Mouse (Mus musculus) limb, embryonic 11.5 days (tissue): Measurements from ENCODE around the gene Gm17482. TPM values are rescaled to one million over a fixed set of nuclear protein-coding genes. Genes with fewer than 3 reads are reported as not detected.
"Not testable (repeated sequence)": the region's sequence is repeated elsewhere in the genome, so short reads cannot be mapped to it uniquely, and the experiment has no call there.

Source experiments
- ATAC-seq: fragments of 200-750 bp; cut with Nextera tagmentation; 2 replicates; pipeline ENCODE4 v1.8.0; 2017; ENCODE audit warnings: low read depth; ENCODE audit not compliant: insufficient number of reproducible peaks, low FRiP score, low TSS enrichment
- DNase-seq: peaks from one replicate; pipeline ENCODE4 v3.0.0-alpha.2; 2015; ENCODE audit warnings: low spot score
- H3K27ac ChIP-seq: fragments of 300-500 bp; sonication (generic); replicated peaks from 2 replicates; pipeline ENCODE4 v1.5.1; 2014; ENCODE audit warnings: low read depth, mild to moderate bottlenecking, low read length
- H3K27me3 ChIP-seq: fragments of 300-500 bp; sonication (generic); 2 replicates; pipeline ENCODE4 v1.6.1; 2014; ENCODE audit warnings: mild to moderate bottlenecking, low read length, mixed read lengths; ENCODE audit not compliant: control insufficient read depth, insufficient read depth
- H3K36me3 ChIP-seq: fragments of 300-500 bp; sonication (generic); 2 replicates; pipeline ENCODE4 v1.6.1; 2014; ENCODE audit warnings: mild to moderate bottlenecking, low read length, moderate library complexity, mixed read lengths; ENCODE audit not compliant: control insufficient read depth, insufficient read depth
- H3K4me1 ChIP-seq: fragments of 300-500 bp; sonication (generic); 2 replicates; pipeline ENCODE4 v1.6.1; 2014; ENCODE audit warnings: low read length, mixed read lengths; ENCODE audit not compliant: control insufficient read depth, insufficient read depth
- H3K4me2 ChIP-seq: fragments of 300-500 bp; sonication (generic); 2 replicates; pipeline ENCODE4 v1.6.1; 2014; ENCODE audit warnings: low read depth, mild to moderate bottlenecking, moderate library complexity; ENCODE audit not compliant: severe bottlenecking
- H3K4me3 ChIP-seq: fragments of 300-500 bp; sonication (generic); 2 replicates; pipeline ENCODE4 v1.5.1; 2014; ENCODE audit warnings: low read depth, low read length
- H3K9ac ChIP-seq: fragments of 300-500 bp; sonication (generic); 2 replicates; pipeline ENCODE4 v1.6.1; 2014; ENCODE audit warnings: mild to moderate bottlenecking, low read length
- H3K9me3 ChIP-seq: fragments of 300-500 bp; sonication (generic); 2 replicates; pipeline ENCODE4 v1.6.1; 2016; ENCODE audit warnings: low read length; ENCODE audit not compliant: control insufficient read depth
- WGBS: fragments of 180-500 bp; shearing (Covaris S2); extraction: QIAGEN DNeasy Blood & Tissue Kit; methylation state at CpG from one replicate; pipeline ENCODE4 v1.1.7; 2014; 5-methylcytosine and 5-hydroxymethylcytosine counted together
- polyA plus RNA-seq: library from polyadenylated mRNA; unstranded; fragments of >200 nt; fragmentation: Nextera tagmentation; extraction: Ambion mirVana; gene quantifications from 2 replicates; pipeline ENCODE4 v1.2.1, GENCODE M21; 2014

The Gm17482 gene
- polyA plus RNA-seq, 1 experiment from 2014 or later = not detected

DNA sequence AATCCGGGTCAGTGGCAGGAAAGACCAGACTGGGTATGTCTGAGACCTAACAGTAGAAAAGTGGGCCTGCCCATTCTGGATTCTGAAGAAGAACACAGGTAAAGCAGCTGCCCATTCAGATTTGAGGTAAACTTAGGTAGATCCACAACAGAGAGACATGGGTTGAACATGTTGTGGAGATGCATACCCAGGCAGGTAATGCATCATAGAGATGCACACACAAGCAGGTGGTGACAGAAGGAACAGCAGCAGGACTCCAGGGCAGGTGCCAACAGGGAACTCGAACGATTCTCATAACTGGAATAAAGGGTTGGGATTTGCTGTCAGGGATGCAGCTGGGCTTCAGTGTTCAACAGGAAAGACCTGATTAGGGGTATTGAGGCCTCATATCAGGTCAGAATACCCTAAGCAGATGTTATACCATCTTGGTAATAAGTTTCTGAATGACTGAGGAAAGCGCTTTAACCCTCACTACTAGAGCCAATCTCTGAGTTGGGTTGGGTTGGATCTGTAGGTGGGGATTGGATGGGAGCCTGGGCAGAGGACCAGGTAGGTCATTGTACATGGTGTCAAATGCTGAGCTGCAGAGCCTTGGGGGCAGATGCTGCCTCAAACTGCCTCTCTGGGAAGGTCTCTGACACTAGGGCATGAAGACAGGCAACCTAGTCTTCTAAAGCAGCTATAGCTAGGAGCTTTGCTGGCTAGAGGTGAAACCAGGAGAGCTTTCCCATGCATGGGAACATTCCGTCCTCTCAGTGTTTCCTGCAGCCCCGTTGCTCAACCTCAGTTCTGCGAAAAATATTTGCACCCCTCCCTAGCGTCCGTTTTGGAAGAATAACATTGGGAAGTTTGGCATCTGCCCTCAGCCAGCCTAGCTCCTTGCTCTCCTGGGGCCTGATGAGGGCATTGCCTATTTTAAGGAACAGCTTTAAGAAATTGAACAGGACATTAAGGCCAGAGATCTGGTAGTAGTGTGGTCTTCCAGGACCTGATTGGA lies 11.2 kb downstream of the Gm17482 start:
- WGBS = 82% methylated on average over 9 of the region's 9 CpGs
- DNase-seq = no peak
- no peaks in the 10 kb centered on the region for H3K9me3 ChIP-seq
- H3K4me3 ChIP-seq = no peak overlapping the region
- no peaks in the 10 kb centered on the region for H3K36me3 ChIP-seq
- no peak for ATAC-seq
- no peaks in the 10 kb centered on the region for H3K4me1 ChIP-seq
- H3K27me3 ChIP-seq = no peaks in the 10 kb centered on the region
- no peak overlapping the region for H3K9ac ChIP-seq
- H3K27ac ChIP-seq = no peak overlapping the region
- no peak overlapping the region for H3K4me2 ChIP-seq

DNA sequence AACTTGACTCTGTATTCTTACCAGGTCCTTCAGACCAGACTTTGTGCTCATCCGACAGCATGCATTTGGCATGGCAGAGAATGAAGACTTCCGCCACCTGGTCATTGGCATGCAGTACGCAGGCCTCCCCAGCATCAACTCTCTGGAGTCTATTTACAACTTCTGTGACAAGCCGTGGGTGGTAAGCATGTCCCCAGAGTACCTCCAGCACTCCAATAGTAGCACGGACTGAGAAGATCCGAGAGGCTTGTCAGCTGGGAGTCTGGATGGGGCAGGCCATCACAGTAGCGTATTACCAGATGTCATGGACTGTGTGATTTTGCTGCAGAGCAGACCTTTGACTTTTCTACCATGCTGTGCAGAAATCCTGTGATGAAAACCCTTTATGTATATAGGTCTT lies 12.2 kb downstream of the Gm17482 start:
- DNase-seq (no peak), ATAC-seq (no peak)
- no peaks in the 10 kb centered on the region for H3K36me3 ChIP-seq
- H3K4me1 ChIP-seq = no peaks in the 10 kb centered on the region
- no peaks in the 10 kb centered on the region for H3K27me3 ChIP-seq
- H3K9me3 ChIP-seq = no peaks in the 10 kb centered on the region
- WGBS = 86% methylated on average over 7 of the region's 7 CpGs
- H3K9ac ChIP-seq = no peak overlapping the region
- no peak overlapping the region for H3K27ac ChIP-seq
- no peak overlapping the region for H3K4me3 ChIP-seq
- no peak overlapping the region for H3K4me2 ChIP-seq

DNA sequence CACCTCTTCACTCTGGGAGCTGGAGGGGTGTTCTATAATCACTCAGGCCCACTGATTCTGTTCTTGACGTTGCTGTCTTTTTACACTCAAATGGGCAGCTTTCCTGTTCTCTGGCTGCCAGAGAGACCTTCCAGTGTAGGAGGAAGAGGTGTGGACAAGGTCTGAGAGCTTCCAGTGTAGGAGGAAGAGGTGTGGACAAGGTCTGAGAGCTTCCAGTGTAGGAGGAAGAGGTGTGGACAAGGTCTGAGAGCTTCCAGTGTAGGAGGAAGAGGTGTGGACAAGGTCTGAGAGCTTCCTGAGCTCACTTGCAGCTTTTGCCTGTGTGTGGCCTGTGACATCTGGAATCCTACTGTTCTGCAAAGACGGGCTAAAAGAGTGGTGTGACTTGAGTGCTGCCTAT lies 13.3 kb downstream of the Gm17482 start:
- not testable (repeated sequence) for H3K4me3 ChIP-seq, H3K4me2 ChIP-seq, H3K4me1 ChIP-seq, DNase-seq, H3K9me3 ChIP-seq, H3K27ac ChIP-seq, H3K9ac ChIP-seq, ATAC-seq, H3K27me3 ChIP-seq, H3K36me3 ChIP-seq
- 42% methylated on average over 2 of the region's 2 CpGs for WGBS

DNA sequence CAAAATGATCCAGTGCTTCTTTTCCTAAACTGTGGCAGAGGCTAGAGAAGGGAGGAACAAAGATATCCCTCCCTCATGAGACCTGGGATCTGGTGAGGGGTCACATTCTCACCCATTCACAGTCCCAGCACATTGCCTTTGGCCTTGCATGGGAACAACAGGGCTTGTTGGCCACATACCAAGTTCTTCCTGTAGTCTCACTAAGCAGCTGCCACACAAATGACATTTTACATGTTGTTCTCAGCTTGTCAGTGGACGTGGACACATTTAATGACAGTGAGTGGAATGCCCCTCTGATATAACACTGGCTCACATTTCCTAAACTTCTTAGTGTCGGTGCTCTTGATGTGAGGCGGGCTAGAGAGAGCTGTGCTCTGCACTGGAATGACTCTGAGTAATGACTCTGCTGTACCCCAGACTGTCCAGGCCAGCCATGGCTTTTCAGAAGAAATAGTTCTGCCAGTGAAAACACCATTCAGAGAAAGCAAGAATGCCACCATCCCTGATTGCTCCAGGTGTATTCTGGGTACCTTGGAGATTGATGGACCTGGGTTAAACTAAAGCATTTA lies 14.1 kb downstream of the Gm17482 start:
- Histone ChIP-seq H3K27ac (no peak overlapping the region), H3K4me1 (no peaks in the 10 kb centered on the region), H3K36me3 (no peaks in the 10 kb centered on the region), H3K27me3 (no peaks in the 10 kb centered on the region), H3K9ac (no peak overlapping the region), H3K4me3 (no peak overlapping the region), H3K9me3 (no peaks in the 10 kb centered on the region), H3K4me2 (no peak overlapping the region)
- WGBS = 74% methylated on average over 3 of the region's 3 CpGs
- ATAC-seq (no peak), DNase-seq (no peak)

DNA sequence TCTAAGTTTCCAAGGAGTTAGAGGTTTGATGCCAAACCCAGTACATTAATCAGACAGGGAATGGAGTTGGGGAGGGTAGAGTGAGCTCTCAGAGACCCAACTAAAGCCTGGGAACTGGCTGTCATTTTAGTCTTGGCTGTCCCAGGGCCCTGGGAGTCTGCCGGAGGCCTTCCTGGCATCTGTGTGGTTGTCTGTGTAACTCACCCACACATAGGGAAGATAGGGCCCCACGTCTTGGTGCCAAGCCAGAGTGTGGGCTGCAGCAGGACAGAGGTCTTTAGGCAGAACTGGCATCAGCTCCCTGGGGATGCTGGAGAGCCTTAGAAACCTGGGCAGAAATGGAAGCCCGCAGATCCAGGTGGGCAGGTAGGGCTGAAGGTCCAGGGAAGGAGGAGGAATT lies 14.8 kb downstream of the Gm17482 start:
- Histone ChIP-seq H3K4me2 (no peak overlapping the region), H3K4me3 (no peak overlapping the region), H3K27me3 (no peaks in the 10 kb centered on the region), H3K9me3 (no peaks in the 10 kb centered on the region), H3K36me3 (no peaks in the 10 kb centered on the region), H3K27ac (no peak overlapping the region), H3K4me1 (no peaks in the 10 kb centered on the region), H3K9ac (no peak overlapping the region)
- DNase-seq (no peak), ATAC-seq (no peak)
- 79% methylated on average over 3 of the region's 3 CpGs for WGBS

DNA sequence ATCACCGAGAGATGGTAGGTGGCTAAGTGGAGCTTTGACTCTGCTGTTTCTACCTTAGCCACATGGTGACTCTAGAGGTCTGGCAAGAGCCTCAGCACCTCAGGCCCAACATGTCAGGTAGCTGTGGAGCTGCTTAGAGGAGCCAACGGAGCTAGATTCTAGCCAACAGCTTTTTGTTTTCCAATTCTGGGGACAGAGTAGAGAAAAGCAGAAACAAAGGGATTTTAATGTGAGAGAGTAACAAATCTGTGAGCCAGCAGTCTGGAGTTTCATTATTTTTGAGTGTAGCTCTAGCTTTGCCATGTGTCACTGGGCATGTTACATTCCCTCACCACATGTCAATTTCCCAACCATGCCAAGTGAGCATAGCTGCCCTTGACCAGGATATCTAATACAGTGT lies 17.1 kb downstream of the Gm17482 start:
- no peaks in the 10 kb centered on the region for H3K27me3 ChIP-seq
- DNase-seq (no peak), ATAC-seq (no peak)
- no peak overlapping the region for H3K4me2 ChIP-seq
- no peaks in the 10 kb centered on the region for H3K4me1 ChIP-seq
- WGBS = 77% methylated on average over 2 of the region's 2 CpGs
- no peaks in the 10 kb centered on the region for H3K9me3 ChIP-seq
- no peak overlapping the region for H3K4me3 ChIP-seq
- no peaks in the 10 kb centered on the region for H3K36me3 ChIP-seq
- H3K27ac ChIP-seq = no peak overlapping the region
- H3K9ac ChIP-seq = no peak overlapping the region

DNA sequence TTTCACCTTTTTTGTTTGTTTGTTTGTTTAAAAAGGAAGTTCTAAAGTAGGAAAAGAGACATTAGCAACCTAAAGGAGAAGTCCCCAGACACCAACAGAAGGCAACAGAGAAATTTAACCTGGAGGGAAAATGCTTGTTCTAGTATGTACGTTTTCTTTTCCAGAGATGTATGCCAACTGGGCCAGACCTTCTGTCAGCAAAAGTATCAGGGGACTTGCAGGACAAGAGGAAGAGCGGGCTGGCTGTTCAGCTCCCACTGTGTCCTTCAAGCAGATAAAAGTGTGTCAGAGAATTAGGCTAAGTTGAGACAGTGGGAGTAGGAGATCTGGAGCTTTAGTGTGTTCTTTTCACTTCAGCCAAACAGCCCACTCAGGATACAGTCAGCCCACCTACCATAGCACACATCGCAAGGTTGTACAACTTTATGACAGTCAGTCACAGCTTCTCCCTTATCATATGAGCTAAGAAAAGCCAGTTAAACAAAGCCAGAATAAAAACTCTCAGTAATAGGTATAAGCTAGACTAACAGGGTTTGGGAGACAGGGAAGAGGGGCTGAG lies 18.4 kb downstream of the Gm17482 start:
- 92% methylated on average over 3 of the region's 3 CpGs for WGBS
- DNase-seq (no peak), ATAC-seq (no peak)
- no peak overlapping the region for H3K27ac ChIP-seq
- no peak overlapping the region for H3K4me2 ChIP-seq
- H3K9ac ChIP-seq = no peak overlapping the region
- no peaks in the 10 kb centered on the region for H3K36me3 ChIP-seq
- H3K4me3 ChIP-seq = no peak overlapping the region
- no peaks in the 10 kb centered on the region for H3K27me3 ChIP-seq
- H3K9me3 ChIP-seq = no peaks in the 10 kb centered on the region
- H3K4me1 ChIP-seq = no peaks in the 10 kb centered on the region

DNA sequence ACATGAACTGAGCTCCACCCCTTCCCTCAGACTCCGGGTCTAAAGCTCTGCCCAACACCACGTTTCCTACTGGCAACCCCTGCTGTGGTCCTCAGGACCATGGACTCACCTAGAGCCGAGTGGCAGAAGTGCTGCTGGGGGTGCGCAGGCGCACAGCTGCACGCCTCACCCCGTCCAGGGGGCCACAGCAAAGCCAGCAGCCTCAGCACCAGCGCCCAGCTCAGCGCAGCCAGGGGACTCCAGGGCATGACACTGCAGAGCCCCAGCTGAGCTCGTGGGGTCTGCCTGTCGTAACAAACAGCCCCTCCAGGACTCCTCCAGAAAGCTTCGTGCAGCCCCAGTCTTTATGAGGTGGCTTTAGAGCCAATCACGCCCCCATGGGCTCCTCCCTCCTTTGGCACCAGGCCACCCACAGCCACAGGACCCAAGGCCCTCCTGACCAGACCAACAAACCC lies 24.4 kb downstream of the Gm17482 start:
- Histone ChIP-seq H3K36me3 (no peaks in the 10 kb centered on the region), H3K27me3 (no peaks in the 10 kb centered on the region), H3K4me2 (peak overlapping the region; percentile 44), H3K4me1 (peaks cover 5% of the 10 kb centered on the region; the same call in 1 of the 2 replicates), H3K9me3 (no peaks in the 10 kb centered on the region), H3K27ac (no peak overlapping the region), H3K9ac (no peak overlapping the region), H3K4me3 (peak overlapping the region; percentile 14; the same call in 1 of the 2 replicates)
- DNase-seq = peak; percentile 27
- WGBS = 3% methylated on average over 13 of the region's 13 CpGs
- ATAC-seq = peak; percentile 67; the same call in 1 of the 2 replicates
